Mouse (Mus musculus): ENCODE measurements at regions not wholly inside any gene's neighbourhood (a gene's known extent, or its start where the extent isn't known, plus 50 kb on each side); places are given as distances from the start of the nearest gene placed in this dataset.

DNA sequence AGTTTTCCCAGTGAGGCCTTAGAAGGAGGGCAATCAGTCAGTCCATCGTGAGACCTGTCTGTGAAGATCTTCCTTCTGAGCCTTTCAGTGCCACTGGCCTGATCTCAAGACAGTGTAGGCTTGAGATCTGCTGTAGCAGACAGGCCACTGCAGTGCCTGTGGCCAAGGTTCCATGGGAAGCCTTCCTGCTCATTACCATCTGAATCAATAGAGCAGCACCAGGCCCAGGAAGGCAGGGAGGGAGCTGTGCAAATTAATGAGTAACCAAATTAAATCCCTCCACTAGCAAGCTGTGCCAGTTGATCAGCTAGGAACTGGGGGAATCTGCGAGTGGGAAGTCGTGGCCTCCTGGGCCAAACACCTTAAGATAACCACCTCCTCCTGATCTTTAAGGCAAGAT is 114.6 kb upstream of the Pja1 start:
- no peak for DNase-seq (ENCODE audit: low spot score)
- no peaks in the 10 kb centered on the region for H3K9me3 ChIP-seq (replicated peaks; ENCODE audit: low read length)
- WGBS: 48% methylated on average over 3 of the region's 3 CpGs
- H3K36me3 ChIP-seq (ENCODE audit: insufficient read depth, low read length): no peaks in the 10 kb centered on the region
- H3K9ac ChIP-seq (ENCODE audit: low read depth, low read length): no peak overlapping the region
- ATAC-seq (replicated peaks; ENCODE audit: low FRiP score, low read depth): peak; percentile 82; the same call in 1 of the 2 replicates
- H3K4me1 ChIP-seq (replicated peaks; ENCODE audit: insufficient read depth, low read length): no peaks in the 10 kb centered on the region
- no peak for TF ChIP-seq CTCF (IDR thresholded peaks at IDR 0.05; ENCODE audit: low read depth)
- H3K4me3 ChIP-seq (replicated peaks; ENCODE audit: low read depth, low read length): no peak overlapping the region
- peak overlapping the region; percentile 57; the same call in 1 of the 2 replicates for H3K27ac ChIP-seq
- H3K27me3 ChIP-seq (ENCODE audit: insufficient read depth, low read length): no peaks in the 10 kb centered on the region
- no peak overlapping the region for H3K4me2 ChIP-seq (ENCODE audit: low read length)

DNA sequence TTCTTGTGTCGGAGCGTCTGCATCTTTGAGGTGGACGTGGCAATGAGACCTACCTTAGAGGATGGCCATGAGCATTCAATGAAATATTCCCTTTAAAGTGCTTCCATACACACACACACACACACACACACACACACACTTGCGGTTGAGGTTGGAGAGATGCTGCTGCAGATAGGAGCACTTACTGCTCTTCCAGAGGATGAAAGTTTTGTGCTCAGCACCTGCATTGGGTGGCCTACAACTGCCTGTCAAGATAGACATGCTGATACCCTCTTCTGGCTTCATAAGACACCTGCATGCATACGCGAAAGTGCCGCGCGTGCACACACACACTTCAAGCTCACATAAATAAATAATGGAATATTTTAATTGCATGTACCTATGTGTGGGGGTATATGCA is 111.5 kb upstream of the Pja1 start:
- no peaks in the 10 kb centered on the region for H3K27me3 ChIP-seq (ENCODE audit: insufficient read depth, low read length)
- 90% methylated on average over 9 of the region's 9 CpGs for WGBS

DNA sequence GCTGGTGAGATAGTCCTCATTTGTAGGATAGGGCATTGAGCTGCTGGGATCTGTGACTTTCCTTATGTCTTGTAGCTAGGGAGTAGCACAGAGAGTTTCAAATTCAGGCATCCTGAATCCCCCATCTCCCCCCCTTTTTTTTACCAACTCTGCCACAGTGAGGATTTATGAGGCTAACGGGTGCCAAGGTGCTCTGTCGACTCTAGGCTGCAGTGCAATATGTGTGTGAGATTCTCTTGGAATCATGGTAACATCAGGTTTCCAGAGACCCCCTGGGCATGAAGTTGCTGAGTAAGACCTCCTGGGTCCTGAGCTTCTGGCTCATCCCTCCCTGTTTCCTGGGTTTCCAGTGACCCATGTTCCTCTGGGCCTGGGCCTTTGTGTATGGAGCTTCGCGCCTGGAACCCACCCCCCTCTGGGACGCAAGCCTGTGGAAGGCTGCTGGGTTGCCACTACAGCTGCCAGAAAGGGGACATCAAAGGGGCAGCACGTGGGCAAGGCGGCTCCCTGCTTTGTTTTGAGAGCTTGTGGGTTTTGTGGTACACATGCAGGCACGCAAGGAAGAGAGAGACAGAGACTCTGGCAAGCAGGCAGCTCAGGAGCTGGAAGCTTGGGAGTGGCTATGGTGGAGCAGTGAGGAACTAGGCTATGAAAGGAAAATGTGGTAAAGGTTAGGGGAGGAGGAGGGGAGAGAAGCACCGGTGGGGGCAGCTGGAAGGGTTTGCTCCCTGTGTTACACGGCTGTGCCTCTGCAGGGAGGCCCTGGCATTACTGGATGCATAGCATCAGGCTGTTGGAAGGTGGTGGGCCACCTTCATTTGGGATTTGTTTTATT is 110.8 kb upstream of the Pja1 start:
- Histone ChIP-seq H3K4me1 (replicated peaks; ENCODE audit: insufficient read depth, low read length) (no peaks in the 10 kb centered on the region), H3K27ac (no peak overlapping the region), H3K27me3 (ENCODE audit: insufficient read depth, low read length) (no peaks in the 10 kb centered on the region), H3K4me2 (ENCODE audit: low read length) (no peak overlapping the region), H3K36me3 (ENCODE audit: insufficient read depth, low read length) (no peaks in the 10 kb centered on the region), H3K9me3 (replicated peaks; ENCODE audit: low read length) (no peaks in the 10 kb centered on the region), H3K9ac (ENCODE audit: low read depth, low read length) (no peak overlapping the region), H3K4me3 (replicated peaks; ENCODE audit: low read depth, low read length) (no peak overlapping the region)
- no peak for TF ChIP-seq CTCF (IDR thresholded peaks at IDR 0.05; ENCODE audit: low read depth)
- ATAC-seq (replicated peaks; ENCODE audit: low FRiP score, low read depth) (no peak), DNase-seq (ENCODE audit: low spot score) (no peak)
- 46% methylated on average over 10 of the region's 10 CpGs for WGBS

More for the DNA sequence above, 111.5 kb upstream of the Pja1 start:
- no peak for TF ChIP-seq CTCF (IDR thresholded peaks at IDR 0.05; ENCODE audit: low read depth)
- H3K36me3 ChIP-seq (ENCODE audit: insufficient read depth, low read length): no peaks in the 10 kb centered on the region
- no peak overlapping the region for H3K4me2 ChIP-seq (ENCODE audit: low read length)
- H3K27ac ChIP-seq: no peak overlapping the region
- no peaks in the 10 kb centered on the region for H3K4me1 ChIP-seq (replicated peaks; ENCODE audit: insufficient read depth, low read length)
- no peaks in the 10 kb centered on the region for H3K9me3 ChIP-seq (replicated peaks; ENCODE audit: low read length)
- ATAC-seq (replicated peaks; ENCODE audit: low FRiP score, low read depth) (no peak), DNase-seq (ENCODE audit: low spot score) (no peak)
- no peak overlapping the region for H3K9ac ChIP-seq (ENCODE audit: low read depth, low read length)
- H3K4me3 ChIP-seq (replicated peaks; ENCODE audit: low read depth, low read length): no peak overlapping the region

DNA sequence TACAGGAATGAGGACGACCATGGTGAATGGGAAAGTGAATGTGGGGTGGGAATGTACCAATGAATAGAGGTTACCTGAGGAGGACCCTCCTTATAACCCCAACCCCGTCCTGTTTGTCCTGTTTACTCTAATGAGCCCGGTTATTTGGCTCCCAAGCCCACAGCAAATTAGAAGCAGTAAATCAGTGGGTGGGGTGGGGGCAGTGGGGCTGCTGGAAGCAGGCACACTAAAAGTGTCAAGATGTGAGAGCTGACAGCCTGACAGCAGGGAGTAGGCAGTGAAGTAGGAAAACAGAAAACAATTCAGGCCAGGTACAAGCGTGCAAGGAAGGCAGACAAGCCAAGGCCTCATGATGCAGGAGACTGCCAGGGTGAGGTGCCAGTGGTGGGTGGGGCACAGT is 108.1 kb upstream of the Pja1 start:
- no peaks in the 10 kb centered on the region for H3K4me1 ChIP-seq (replicated peaks; ENCODE audit: insufficient read depth, low read length)
- H3K9me3 ChIP-seq (replicated peaks; ENCODE audit: low read length): no peaks in the 10 kb centered on the region
- no peaks in the 10 kb centered on the region for H3K36me3 ChIP-seq (ENCODE audit: insufficient read depth, low read length)
- H3K27ac ChIP-seq: no peak overlapping the region
- no peak for TF ChIP-seq CTCF (IDR thresholded peaks at IDR 0.05; ENCODE audit: low read depth)
- H3K4me3 ChIP-seq (replicated peaks; ENCODE audit: low read depth, low read length): no peak overlapping the region
- no peak for ATAC-seq (replicated peaks; ENCODE audit: low FRiP score, low read depth)
- WGBS: 40% methylated on average over 4 of the region's 4 CpGs
- H3K9ac ChIP-seq (ENCODE audit: low read depth, low read length): no peak overlapping the region
- no peaks in the 10 kb centered on the region for H3K27me3 ChIP-seq (ENCODE audit: insufficient read depth, low read length)
- no peak for DNase-seq (ENCODE audit: low spot score)
- H3K4me2 ChIP-seq (ENCODE audit: low read length): no peak overlapping the region

DNA sequence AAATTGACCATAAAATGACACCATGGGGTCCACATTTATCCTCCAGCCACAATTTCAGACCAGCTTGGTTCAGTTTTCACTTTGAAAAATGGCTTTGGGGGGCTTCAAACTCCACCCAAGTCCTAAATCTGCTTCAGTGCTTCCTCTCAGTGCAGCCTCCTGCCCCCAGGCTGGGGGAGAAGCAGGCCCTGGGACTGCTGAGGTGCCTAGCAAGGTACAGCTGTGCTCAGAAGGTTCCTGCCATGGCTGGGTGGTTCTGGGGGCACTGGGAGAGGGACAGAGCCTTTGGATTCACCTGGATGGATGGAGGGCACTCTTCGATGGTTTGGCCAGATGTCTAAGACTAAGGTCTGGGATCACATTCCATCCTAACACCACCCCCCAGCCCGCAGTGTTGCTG is 107.7 kb upstream of the Pja1 start:
- Histone ChIP-seq H3K4me1 (replicated peaks; ENCODE audit: insufficient read depth, low read length) (no peaks in the 10 kb centered on the region), H3K27ac (no peak overlapping the region), H3K36me3 (ENCODE audit: insufficient read depth, low read length) (no peaks in the 10 kb centered on the region), H3K9ac (ENCODE audit: low read depth, low read length) (no peak overlapping the region), H3K4me2 (ENCODE audit: low read length) (no peak overlapping the region), H3K9me3 (replicated peaks; ENCODE audit: low read length) (no peaks in the 10 kb centered on the region), H3K4me3 (replicated peaks; ENCODE audit: low read depth, low read length) (no peak overlapping the region), H3K27me3 (ENCODE audit: insufficient read depth, low read length) (no peaks in the 10 kb centered on the region)
- DNase-seq (ENCODE audit: low spot score) (no peak), ATAC-seq (replicated peaks; ENCODE audit: low FRiP score, low read depth) (no peak)
- TF ChIP-seq CTCF (IDR thresholded peaks at IDR 0.05; ENCODE audit: low read depth): no peak
- WGBS: 42% methylated on average over 2 of the region's 2 CpGs

DNA sequence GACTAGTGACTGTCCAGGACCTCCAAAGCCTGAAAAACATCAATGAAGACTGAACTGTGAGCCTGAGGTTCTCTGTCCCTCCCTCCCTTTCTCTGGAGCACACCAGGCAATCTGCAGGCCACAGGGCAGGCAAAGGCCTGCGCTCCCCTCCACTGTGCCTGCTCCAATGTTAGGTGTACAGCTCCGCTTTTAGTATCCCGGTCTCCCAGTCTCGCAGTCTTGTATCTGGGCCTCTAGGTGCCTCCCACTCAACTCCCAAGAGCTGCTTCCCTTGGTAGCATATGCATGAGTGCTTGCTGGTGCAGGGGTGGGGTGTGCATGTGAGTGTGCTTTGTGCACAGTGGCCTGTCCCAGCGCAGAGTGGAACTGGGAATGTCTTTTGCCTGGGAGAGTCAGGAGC is 104.0 kb upstream of the Pja1 start:
- H3K9me3 ChIP-seq (replicated peaks; ENCODE audit: low read length): no peaks in the 10 kb centered on the region
- no peaks in the 10 kb centered on the region for H3K4me1 ChIP-seq (replicated peaks; ENCODE audit: insufficient read depth, low read length)
- 51% methylated on average over 5 of the region's 5 CpGs for WGBS
- ATAC-seq (replicated peaks; ENCODE audit: low FRiP score, low read depth): peak; percentile 70
- TF ChIP-seq CTCF (IDR thresholded peaks at IDR 0.05; ENCODE audit: low read depth): no peak; the same call in 1 of the 2 replicates
- H3K4me3 ChIP-seq (replicated peaks; ENCODE audit: low read depth, low read length): no peak overlapping the region
- no peaks in the 10 kb centered on the region for H3K36me3 ChIP-seq (ENCODE audit: insufficient read depth, low read length)
- no peak for DNase-seq (ENCODE audit: low spot score)
- H3K27me3 ChIP-seq (ENCODE audit: insufficient read depth, low read length): no peaks in the 10 kb centered on the region
- H3K27ac ChIP-seq: 0 out of 2 replicates have a peak overlapping the region, but pooled peaks have one; percentile 25
- H3K4me2 ChIP-seq (ENCODE audit: low read length): no peak overlapping the region
- H3K9ac ChIP-seq (ENCODE audit: low read depth, low read length): no peak overlapping the region

Data from kidney, postnatal 0 days (tissue).